Mouse (Mus musculus) olfactory bulb, adult 2 months (tissue): Measurements from ENCODE around the gene Ttll11.

ENCODE experiments used
- CTCF ChIP-seq: fragments of 200-500 bp; IDR thresholded peaks from 2 replicates; pipeline ENCODE4 v1.5.1; 2012; ENCODE audit warnings: low read depth, mild to moderate bottlenecking, low read length, moderate library complexity; ENCODE audit not compliant: insufficient read depth
- POLR2A ChIP-seq: fragments of 200-500 bp; IDR thresholded peaks from 2 replicates; pipeline ENCODE4 v1.6.1; 2012; ENCODE audit warnings: mild to moderate bottlenecking, low read depth, low read length, moderate library complexity; ENCODE audit not compliant: insufficient read depth

GRCm38 (mm10) chr2:35783368-35783767, 196.3 kb downstream of the Ttll11 start:
- TF ChIP-seq CTCF (no peak), POLR2A (no peak)
